Mouse (Mus musculus) lung, embryonic 16.5 days (tissue): Measurements from ENCODE around the gene Rdh9. TPM values are rescaled to one million over a fixed set of nuclear protein-coding genes. Genes with fewer than 3 reads are reported as not detected.

Experiments used
- ATAC-seq: fragments of 200-750 bp; cut with Nextera tagmentation; 2 replicates; pipeline ENCODE4 v1.8.0; 2017; ENCODE audit warnings: low read depth, mild to moderate bottlenecking, moderate library complexity
- H3K27ac ChIP-seq: fragments of 300-500 bp; sonication (generic); 2 replicates; pipeline ENCODE4 v1.5.1; 2014; ENCODE audit warnings: mild to moderate bottlenecking, control low read depth, low read length
- H3K27me3 ChIP-seq: fragments of 300-500 bp; sonication (generic); 2 replicates; pipeline ENCODE4 v1.6.1; 2014; ENCODE audit warnings: low read depth, low read length, mixed read lengths; ENCODE audit not compliant: control insufficient read depth, insufficient read depth
- H3K36me3 ChIP-seq: fragments of 300-500 bp; sonication (generic); 2 replicates; pipeline ENCODE4 v1.6.1; 2014; ENCODE audit warnings: low read length; ENCODE audit not compliant: control insufficient read depth, insufficient read depth
- H3K4me1 ChIP-seq: fragments of 300-500 bp; sonication (generic); replicated peaks from 2 replicates; pipeline ENCODE4 v1.6.1; 2014; ENCODE audit warnings: low read length, mixed read lengths; ENCODE audit not compliant: control insufficient read depth, insufficient read depth
- H3K4me2 ChIP-seq: fragments of 300-500 bp; sonication (generic); 2 replicates; pipeline ENCODE4 v1.6.1; 2014; ENCODE audit warnings: low read depth, low read length, control low read depth
- H3K4me3 ChIP-seq: fragments of 300-500 bp; sonication (generic); 2 replicates; pipeline ENCODE4 v1.5.1; 2014; ENCODE audit warnings: mild to moderate bottlenecking, low read length, control low read depth
- H3K9ac ChIP-seq: fragments of 300-500 bp; sonication (generic); 2 replicates; pipeline ENCODE4 v1.6.1; 2014; ENCODE audit warnings: low read length, control low read depth
- H3K9me3 ChIP-seq: fragments of 300-500 bp; sonication (generic); 2 replicates; pipeline ENCODE4 v1.6.1; 2016; ENCODE audit warnings: low read length; ENCODE audit not compliant: control insufficient read depth
- WGBS: fragments of 180-500 bp; shearing (Covaris S2); extraction: QIAGEN DNeasy Blood & Tissue Kit; methylation state at CpG from one replicate; pipeline ENCODE4 v1.1.7; 2014; 5-methylcytosine and 5-hydroxymethylcytosine counted together
- polyA plus RNA-seq: library from polyadenylated mRNA; unstranded; fragments of >200 nt; fragmentation: Nextera tagmentation; extraction: Ambion mirVana; gene quantifications from 2 replicates; pipeline ENCODE4 v1.2.1, GENCODE M21; 2015

The Rdh9 gene
- polyA plus RNA-seq, 1 experiment from 2014 or later, result not detected

DNA sequence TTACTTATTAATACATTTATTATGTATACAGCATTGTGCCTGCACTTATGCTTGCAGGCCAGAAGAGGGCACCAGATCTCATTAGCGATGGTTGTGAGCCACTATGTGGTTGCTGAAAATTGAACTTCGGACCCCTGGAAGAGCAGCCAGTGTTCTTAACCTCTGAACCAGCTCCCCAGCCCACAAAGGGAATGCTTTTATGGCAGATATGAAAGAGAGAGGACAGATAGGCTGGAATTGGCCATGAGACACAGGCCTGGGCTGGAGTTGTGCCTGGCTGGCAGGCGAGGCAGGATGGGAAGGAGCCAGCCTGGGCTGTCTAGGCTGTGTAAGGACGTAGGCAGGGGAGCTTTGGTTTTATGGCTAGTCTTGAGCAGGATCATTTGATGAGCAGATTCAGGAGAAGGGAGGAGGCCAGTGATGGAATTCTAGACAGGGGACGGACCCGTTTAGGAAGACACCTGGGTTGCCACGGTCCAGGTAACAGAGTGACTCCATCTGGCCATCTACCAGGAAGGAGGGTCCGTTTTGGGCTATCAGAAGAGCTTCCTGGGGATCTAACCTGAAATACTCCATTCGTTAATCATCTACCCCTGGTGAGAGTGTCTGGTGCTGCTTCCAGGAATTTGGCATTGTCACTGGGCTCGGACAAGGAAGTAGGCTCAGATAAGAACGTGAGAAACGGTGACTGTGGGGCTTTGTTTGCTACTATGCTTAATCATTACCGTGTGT is 37.9 kb upstream of the Rdh9 start:
- Histone ChIP-seq H3K27ac (no peak overlapping the region), H3K4me3 (0 out of 2 replicates have a peak overlapping the region, but pooled peaks have one; percentile 3), H3K4me1 (peaks cover 10% of the 10 kb centered on the region), H3K4me2 (peak overlapping the region; percentile 59), H3K36me3 (peaks cover 19% of the 10 kb centered on the region), H3K27me3 (no peaks in the 10 kb centered on the region), H3K9me3 (no peaks in the 10 kb centered on the region), H3K9ac (no peak overlapping the region)
- no peak for ATAC-seq
- WGBS, result 33% methylated on average over 13 of the region's 13 CpGs

DNA sequence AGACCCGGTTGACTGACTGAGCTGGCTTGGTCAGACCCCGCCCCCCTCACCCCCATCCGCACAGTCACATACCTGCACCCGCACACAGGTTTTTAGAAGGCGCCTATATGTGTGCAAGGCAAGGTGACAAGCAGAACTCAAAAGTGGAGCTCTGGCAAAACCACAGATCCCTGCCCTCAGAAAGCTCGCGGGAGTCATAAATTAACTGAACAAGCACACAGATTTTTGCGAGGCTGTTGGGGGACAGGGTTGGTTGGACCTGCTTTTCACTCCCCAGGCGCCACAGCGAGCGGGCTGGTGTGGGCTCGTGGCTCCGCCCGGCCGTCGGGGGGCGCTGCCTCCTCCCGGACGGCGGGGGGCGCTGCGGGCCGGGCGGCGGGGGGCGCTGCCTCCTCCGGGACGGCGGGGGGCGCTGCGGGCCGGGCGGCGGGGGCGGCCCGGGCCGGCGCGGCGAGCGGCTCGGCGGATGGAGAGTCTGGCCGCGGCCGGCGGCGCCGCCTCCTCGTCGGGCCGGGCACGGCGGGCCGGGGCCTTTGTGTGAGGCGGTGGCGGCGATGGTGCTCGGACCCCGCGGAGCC is 37.0 kb upstream of the Rdh9 start, which contains the start of gene Zbtb39:
Gene Zbtb39, plus strand, starts transcription at position 456 of the 578 bp plus-strand sequence.
- under 1% methylated on average over 28 of the region's 61 CpGs for WGBS
- Histone ChIP-seq H3K36me3 (peaks cover 26% of the 10 kb centered on the region), H3K27me3 (no peaks in the 10 kb centered on the region), H3K4me3 (peak within 1 kb of the TSS; percentile 85), H3K4me1 (peaks cover 10% of the 10 kb centered on the region), H3K9me3 (no peaks in the 10 kb centered on the region), H3K4me2 (peak within 1 kb of the TSS; percentile 61), H3K27ac (peak within 1 kb of the TSS; percentile 76), H3K9ac (peak within 1 kb of the TSS; percentile 95)
- peak; percentile 89 for ATAC-seq

DNA sequence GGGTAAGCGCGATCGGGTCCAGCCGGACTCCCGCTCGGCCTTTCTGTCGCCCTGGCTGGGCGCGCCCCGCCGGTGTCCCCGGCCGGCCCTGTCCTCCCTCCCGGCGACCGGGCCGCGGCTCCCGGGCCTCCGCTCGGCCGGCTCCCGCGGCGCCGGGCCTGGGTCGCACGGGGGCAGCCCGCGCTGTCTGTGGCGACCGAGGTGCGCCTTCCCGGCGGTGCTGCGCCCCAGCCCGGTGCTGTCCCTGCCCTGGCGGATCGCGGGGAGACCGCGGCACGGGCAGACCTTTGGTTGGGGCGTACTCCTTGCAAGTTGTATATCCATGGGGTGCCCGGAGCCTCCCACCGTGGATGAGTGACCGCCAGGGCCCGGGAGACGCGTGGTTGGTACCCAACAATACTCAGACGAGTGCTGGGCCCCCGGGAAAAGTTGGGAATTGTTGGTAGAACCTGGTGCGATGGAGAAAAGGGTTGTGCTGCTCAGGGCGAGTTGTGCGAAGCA is 36.5 kb upstream of the Rdh9 start:
- Histone ChIP-seq H3K27ac (peak overlapping the region; percentile 76), H3K27me3 (no peaks in the 10 kb centered on the region), H3K4me2 (peak overlapping the region; percentile 61), H3K36me3 (peaks cover 26% of the 10 kb centered on the region), H3K4me3 (peak overlapping the region; percentile 85), H3K9me3 (no peaks in the 10 kb centered on the region), H3K4me1 (peaks cover 10% of the 10 kb centered on the region), H3K9ac (peak overlapping the region; percentile 95)
- ATAC-seq, result no peak; the same call in 1 of the 2 replicates
- WGBS, result under 1% methylated on average over 50 of the region's 55 CpGs

DNA sequence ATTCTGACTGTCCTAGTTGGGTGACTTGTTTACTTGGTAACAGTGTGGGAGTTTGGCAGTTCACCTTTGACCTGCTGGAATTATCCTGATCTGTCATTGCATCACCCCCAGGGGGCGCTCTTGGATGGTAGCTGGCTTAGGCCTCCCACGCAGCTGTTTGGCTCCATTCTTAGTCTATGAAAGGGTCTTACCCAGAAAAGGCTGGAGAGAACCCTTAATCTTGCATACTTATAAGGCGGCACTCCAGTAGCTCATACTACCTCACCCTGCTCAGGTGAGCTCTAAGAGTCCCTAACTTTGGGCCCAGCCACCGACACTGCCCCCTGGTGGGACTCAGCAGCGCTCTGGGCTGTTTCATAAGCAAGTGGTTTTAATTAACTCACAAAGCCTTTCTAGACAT is 31.5 kb upstream of the Rdh9 start:
- Histone ChIP-seq H3K36me3 (peaks cover 50% of the 10 kb centered on the region), H3K4me1 (peaks cover 6% of the 10 kb centered on the region; the same call in 1 of the 2 replicates), H3K27ac (no peak overlapping the region), H3K4me3 (no peak overlapping the region), H3K4me2 (no peak overlapping the region), H3K27me3 (no peaks in the 10 kb centered on the region), H3K9ac (no peak overlapping the region), H3K9me3 (no peaks in the 10 kb centered on the region)
- WGBS, result 65% methylated on average over 5 of the region's 5 CpGs
- no peak for ATAC-seq

DNA sequence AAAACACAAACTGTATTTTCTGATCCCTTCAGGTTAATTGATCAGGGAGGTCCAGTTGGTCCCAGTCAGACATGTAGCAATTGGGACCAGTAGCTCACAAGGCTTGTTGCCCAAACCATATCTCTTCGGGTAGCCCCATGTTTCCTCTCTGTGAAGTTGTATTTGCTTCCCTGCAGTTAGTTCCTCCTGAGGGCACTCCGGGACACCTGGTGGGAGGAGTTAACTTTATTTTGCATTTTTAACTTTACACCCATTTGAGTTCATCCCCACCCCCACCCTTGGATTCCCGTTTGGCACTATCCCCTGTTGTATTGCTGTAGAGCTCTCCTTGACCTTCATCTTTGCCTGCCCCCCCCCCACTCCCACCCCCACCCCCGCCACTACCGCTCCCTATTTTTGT is 30.3 kb upstream of the Rdh9 start:
- Histone ChIP-seq H3K4me2 (no peak overlapping the region), H3K36me3 (peaks cover 50% of the 10 kb centered on the region), H3K4me3 (no peak overlapping the region), H3K4me1 (no peaks in the 10 kb centered on the region), H3K27me3 (no peaks in the 10 kb centered on the region), H3K9ac (no peak overlapping the region), H3K9me3 (no peaks in the 10 kb centered on the region), H3K27ac (no peak overlapping the region)
- WGBS, result 50% methylated on average over 5 of the region's 5 CpGs
- no peak for ATAC-seq

DNA sequence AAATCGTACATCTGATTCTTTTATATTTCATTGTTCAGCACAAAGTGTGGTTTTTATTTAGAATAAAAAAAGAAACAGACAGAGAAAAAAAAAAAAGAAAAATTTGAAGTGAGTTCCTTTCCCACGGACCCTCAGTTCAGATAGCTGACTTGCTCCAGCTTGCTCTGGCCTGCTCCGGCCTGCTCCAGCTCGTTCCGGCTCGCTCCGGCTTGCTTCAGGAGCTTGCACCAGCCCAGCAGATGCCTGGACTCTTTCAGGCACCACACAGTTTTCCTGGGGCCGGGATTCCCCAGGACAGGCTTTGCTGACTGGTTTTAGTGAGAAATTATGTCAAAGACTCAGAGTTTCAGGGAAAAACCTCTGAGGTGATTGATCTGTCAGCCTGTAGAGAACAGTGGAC is 28.9 kb upstream of the Rdh9 start:
- ATAC-seq, result no peak
- no peak overlapping the region for H3K4me2 ChIP-seq
- H3K27ac ChIP-seq, result no peak overlapping the region
- no peaks in the 10 kb centered on the region for H3K27me3 ChIP-seq
- H3K9me3 ChIP-seq, result no peaks in the 10 kb centered on the region
- whole genome bisulfite sequencing, result 81% methylated on average over 8 of the region's 8 CpGs
- no peaks in the 10 kb centered on the region for H3K4me1 ChIP-seq
- H3K9ac ChIP-seq, result no peak overlapping the region
- H3K36me3 ChIP-seq, result peaks cover 42% of the 10 kb centered on the region
- no peak overlapping the region for H3K4me3 ChIP-seq

DNA sequence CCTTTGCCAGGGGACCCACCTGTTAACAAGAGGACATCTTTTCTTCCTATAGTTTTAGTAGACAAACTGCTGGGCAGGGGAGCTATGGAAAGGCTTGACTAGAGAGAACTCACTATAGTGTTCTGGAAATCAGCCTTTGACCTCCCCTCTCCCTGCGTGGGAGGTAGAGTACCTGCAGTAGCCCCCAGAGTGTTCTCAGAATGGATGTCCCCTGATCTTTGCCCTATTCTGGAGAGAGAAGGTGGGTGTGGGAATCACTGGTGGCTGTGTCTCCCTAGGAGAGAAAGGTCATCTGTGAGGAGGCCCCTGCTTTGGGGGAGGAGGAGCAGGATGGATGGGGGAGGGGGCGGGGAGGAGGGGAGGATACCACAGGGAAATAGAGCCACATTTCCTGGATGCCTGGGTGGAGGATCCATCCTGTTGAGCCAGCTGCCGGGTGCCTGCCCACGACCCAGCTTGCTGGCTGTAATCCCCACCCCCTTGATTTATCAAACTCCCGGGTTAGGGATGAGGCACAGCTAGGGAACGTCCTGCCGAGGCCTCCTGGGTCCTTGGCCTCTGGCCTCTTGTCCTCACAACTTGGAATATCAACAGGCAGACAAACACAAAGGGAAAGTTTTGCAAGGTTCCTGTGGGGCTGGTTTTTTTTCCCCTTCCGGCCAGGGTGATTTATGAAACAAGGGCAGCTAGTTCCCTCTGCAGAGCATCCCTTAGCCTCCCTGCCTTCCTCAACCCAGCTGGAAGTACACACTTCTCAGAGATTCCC is 27.2 kb upstream of the Rdh9 start:
- H3K9ac ChIP-seq, result no peak overlapping the region
- H3K4me1 ChIP-seq, result no peaks in the 10 kb centered on the region
- ATAC-seq, result peak; percentile 77
- H3K27me3 ChIP-seq, result no peaks in the 10 kb centered on the region
- WGBS, result 13% methylated on average over 8 of the region's 8 CpGs
- H3K9me3 ChIP-seq, result no peaks in the 10 kb centered on the region
- peak overlapping the region; percentile 24 for H3K4me2 ChIP-seq
- peaks cover 24% of the 10 kb centered on the region for H3K36me3 ChIP-seq
- H3K27ac ChIP-seq, result peak overlapping the region; percentile 42
- H3K4me3 ChIP-seq, result peak overlapping the region; percentile 39

DNA sequence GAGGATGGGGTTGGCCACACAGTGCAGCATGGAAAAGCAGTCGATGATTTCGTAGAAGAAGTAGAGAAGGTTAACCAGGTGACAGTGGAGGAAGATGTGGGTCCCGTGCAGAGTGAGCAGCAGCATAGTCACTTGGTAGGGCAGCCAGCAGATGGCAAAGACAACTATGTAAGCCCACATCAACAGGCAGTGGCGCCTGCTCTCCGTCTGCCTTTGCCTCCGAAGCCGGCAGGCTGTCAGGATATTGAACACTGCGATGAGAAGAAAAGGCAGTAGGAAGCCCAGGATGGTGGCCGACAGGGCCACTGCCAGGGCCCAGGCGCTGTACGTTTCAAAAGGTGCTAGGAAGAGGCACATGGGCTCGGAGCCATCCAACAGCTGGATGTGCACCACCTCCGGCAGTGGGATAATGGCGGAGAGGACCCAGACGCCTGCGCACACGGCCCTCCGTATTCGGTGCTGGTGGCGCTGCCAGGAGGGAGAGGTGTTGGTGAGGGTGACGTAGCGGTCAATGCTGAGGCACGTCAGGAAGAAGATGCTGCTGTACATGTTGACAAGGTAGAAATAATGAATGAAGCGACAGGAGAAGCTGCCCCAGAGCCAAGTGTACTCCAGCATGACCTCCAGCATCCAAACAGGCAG is 25.9 kb upstream of the Rdh9 start:
- peak overlapping the region; percentile 39 for H3K4me3 ChIP-seq
- H3K4me2 ChIP-seq, result peak overlapping the region; percentile 24
- H3K27ac ChIP-seq, result no peak overlapping the region; the same call in 1 of the 2 replicates
- H3K27me3 ChIP-seq, result no peaks in the 10 kb centered on the region
- H3K9ac ChIP-seq, result peak overlapping the region; percentile 49
- no peaks in the 10 kb centered on the region for H3K4me1 ChIP-seq
- peaks cover 21% of the 10 kb centered on the region for H3K36me3 ChIP-seq
- no peaks in the 10 kb centered on the region for H3K9me3 ChIP-seq
- 44% methylated on average over 24 of the region's 24 CpGs for WGBS
- no peak for ATAC-seq
